Mouse (Mus musculus): ENCODE measurements at regions not wholly inside any gene's neighbourhood (a gene's known extent, or its start where the extent isn't known, plus 50 kb on each side); places are given as distances from the start of the nearest gene placed in this dataset.
"Not testable (repeated sequence)": the region's sequence is repeated elsewhere in the genome, so short reads cannot be mapped to it uniquely, and the experiment has no call there.

GRCm38 (mm10) chr5:117000770-117001201, 115.1 kb downstream of the Suds3 start:
- DNase-seq (ENCODE audit: low spot score) (no peak), ATAC-seq (ENCODE audit: extremely low read depth, insufficient number of reproducible peaks, low FRiP score, poor library complexity, severe bottlenecking) (no peak)
- no peak for TF ChIP-seq POLR2AphosphoS5 (IDR thresholded peaks at IDR 0.05; ENCODE audit: insufficient replicate concordance, low read depth, low read length)
- TF ChIP-seq TAL1 (conservative IDR thresholded peaks at IDR 0.05; ENCODE audit: low read depth, low read length) = no peak
- no peak for TF ChIP-seq CTCF (IDR thresholded peaks at IDR 0.05; ENCODE audit: low read depth, low read length)
- no peak for TF ChIP-seq GATA2 (IDR thresholded peaks at IDR 0.05; ENCODE audit: borderline replicate concordance, low read depth, low read length)
- TF ChIP-seq GATA1 (IDR thresholded peaks at IDR 0.05; ENCODE audit: borderline replicate concordance, low read length) = no peak
- Histone ChIP-seq H3K9me3 (replicated peaks) (peaks cover 77% of the 10 kb centered on the region), H3K36me3 (replicated peaks) (no peaks in the 10 kb centered on the region), H3K4me3 (ENCODE audit: low read depth, low read length) (no peak overlapping the region), H3K27me3 (ENCODE audit: insufficient read depth, low read length) (no peaks in the 10 kb centered on the region), H3K4me1 (ENCODE audit: insufficient read depth, low read depth, low read length) (no peaks in the 10 kb centered on the region)

DNA sequence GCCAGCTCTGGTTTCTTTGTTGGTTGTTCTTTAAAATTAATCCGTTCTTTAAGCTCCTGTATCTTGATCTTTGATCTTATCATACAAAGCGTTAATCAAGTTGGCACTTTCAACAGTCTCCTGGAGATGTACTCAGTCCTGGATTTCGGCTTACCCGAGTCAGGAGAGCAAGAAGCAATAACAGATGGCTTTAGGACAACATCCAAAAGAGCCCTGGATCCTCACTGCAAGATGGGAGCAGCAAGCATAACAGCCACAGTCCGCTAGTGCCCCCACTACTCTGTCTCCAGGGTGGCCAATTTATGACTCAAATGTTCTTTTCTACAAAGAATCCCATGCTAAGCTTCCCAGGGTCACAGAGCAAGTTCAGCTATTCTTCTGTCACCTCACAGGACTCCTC, 121.4 kb downstream of the Suds3 start:
- peaks cover 53% of the 10 kb centered on the region for H3K9me3 ChIP-seq (replicated peaks)
- no peaks in the 10 kb centered on the region for H3K27me3 ChIP-seq (ENCODE audit: insufficient read depth, low read length)
- DNase-seq (ENCODE audit: low spot score) (no peak), ATAC-seq (ENCODE audit: extremely low read depth, insufficient number of reproducible peaks, low FRiP score, poor library complexity, severe bottlenecking) (no peak)
- H3K4me3 ChIP-seq (ENCODE audit: low read depth, low read length) = no peak overlapping the region
- TF ChIP-seq TAL1 (conservative IDR thresholded peaks at IDR 0.05; ENCODE audit: low read depth, low read length) (no peak), POLR2AphosphoS5 (IDR thresholded peaks at IDR 0.05; ENCODE audit: insufficient replicate concordance, low read depth, low read length) (no peak), GATA1 (IDR thresholded peaks at IDR 0.05; ENCODE audit: borderline replicate concordance, low read length) (no peak), GATA2 (IDR thresholded peaks at IDR 0.05; ENCODE audit: borderline replicate concordance, low read depth, low read length) (no peak), CTCF (IDR thresholded peaks at IDR 0.05; ENCODE audit: low read depth, low read length) (no peak)
- H3K36me3 ChIP-seq (replicated peaks) = no peaks in the 10 kb centered on the region
- no peaks in the 10 kb centered on the region for H3K4me1 ChIP-seq (ENCODE audit: insufficient read depth, low read depth, low read length)

GRCm38 (mm10) chr5:116993674-116994073, 122.2 kb downstream of the Suds3 start:
- TF ChIP-seq GATA1 (IDR thresholded peaks at IDR 0.05; ENCODE audit: borderline replicate concordance, low read length) = no peak
- no peak for TF ChIP-seq GATA2 (IDR thresholded peaks at IDR 0.05; ENCODE audit: borderline replicate concordance, low read depth, low read length)
- TF ChIP-seq TAL1 (conservative IDR thresholded peaks at IDR 0.05; ENCODE audit: low read depth, low read length) = no peak
- TF ChIP-seq POLR2AphosphoS5 (IDR thresholded peaks at IDR 0.05; ENCODE audit: insufficient replicate concordance, low read depth, low read length) = no peak
- no peak for TF ChIP-seq CTCF (IDR thresholded peaks at IDR 0.05; ENCODE audit: low read depth, low read length)
- DNase-seq (ENCODE audit: low spot score) (no peak), ATAC-seq (ENCODE audit: extremely low read depth, insufficient number of reproducible peaks, low FRiP score, poor library complexity, severe bottlenecking) (no peak)
- H3K4me3 ChIP-seq (ENCODE audit: low read depth, low read length) = no peak overlapping the region
- H3K4me1 ChIP-seq (ENCODE audit: insufficient read depth, low read depth, low read length) = no peaks in the 10 kb centered on the region
- H3K36me3 ChIP-seq (replicated peaks) = no peaks in the 10 kb centered on the region
- peaks cover 48% of the 10 kb centered on the region for H3K9me3 ChIP-seq (replicated peaks)
- no peaks in the 10 kb centered on the region for H3K27me3 ChIP-seq (ENCODE audit: insufficient read depth, low read length)

GRCm38 (mm10) chr5:116991461-116991860, 124.5 kb downstream of the Suds3 start:
- no peaks in the 10 kb centered on the region for H3K4me1 ChIP-seq (ENCODE audit: insufficient read depth, low read depth, low read length)
- no peak overlapping the region for H3K4me3 ChIP-seq (ENCODE audit: low read depth, low read length)
- ATAC-seq (ENCODE audit: extremely low read depth, insufficient number of reproducible peaks, low FRiP score, poor library complexity, severe bottlenecking) (no peak), DNase-seq (ENCODE audit: low spot score) (no peak)
- peaks cover 38% of the 10 kb centered on the region for H3K9me3 ChIP-seq (replicated peaks)
- no peaks in the 10 kb centered on the region for H3K27me3 ChIP-seq (ENCODE audit: insufficient read depth, low read length)
- TF ChIP-seq TAL1 (conservative IDR thresholded peaks at IDR 0.05; ENCODE audit: low read depth, low read length) (no peak), POLR2AphosphoS5 (IDR thresholded peaks at IDR 0.05; ENCODE audit: insufficient replicate concordance, low read depth, low read length) (no peak), GATA1 (IDR thresholded peaks at IDR 0.05; ENCODE audit: borderline replicate concordance, low read length) (no peak), CTCF (IDR thresholded peaks at IDR 0.05; ENCODE audit: low read depth, low read length) (no peak), GATA2 (IDR thresholded peaks at IDR 0.05; ENCODE audit: borderline replicate concordance, low read depth, low read length) (no peak)
- no peaks in the 10 kb centered on the region for H3K36me3 ChIP-seq (replicated peaks)

GRCm38 (mm10) chr5:116971474-116971873, 144.4 kb downstream of the Suds3 start:
- H3K36me3 ChIP-seq (replicated peaks); DNase-seq (ENCODE audit: low spot score); ATAC-seq (ENCODE audit: extremely low read depth, insufficient number of reproducible peaks, low FRiP score, poor library complexity, severe bottlenecking); H3K4me3 ChIP-seq (ENCODE audit: low read depth, low read length); H3K4me1 ChIP-seq (ENCODE audit: insufficient read depth, low read depth, low read length); H3K27me3 ChIP-seq (ENCODE audit: insufficient read depth, low read length): not testable (repeated sequence)
- H3K9me3 ChIP-seq (replicated peaks) = peaks cover 48% of the 10 kb centered on the region

DNA sequence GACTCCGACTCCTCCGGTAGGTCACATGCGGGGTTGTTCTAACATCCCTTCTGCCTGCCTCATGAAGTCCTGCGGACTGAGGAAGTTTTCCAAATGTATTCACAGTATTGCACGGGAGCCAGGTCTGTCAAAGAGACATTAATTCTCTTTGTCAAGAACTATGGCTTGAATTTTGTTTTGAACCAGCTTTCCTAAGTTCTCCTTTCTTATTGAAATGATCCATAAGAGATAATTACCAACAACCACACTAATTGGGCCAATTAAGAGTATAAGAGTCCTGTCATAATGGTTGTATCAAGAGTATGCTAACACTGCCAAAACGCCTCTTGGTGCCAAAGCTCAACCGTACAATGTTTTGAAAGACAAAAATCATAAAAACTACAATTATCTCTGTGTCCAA, 151.7 kb downstream of the Suds3 start:
- TF ChIP-seq TAL1 (conservative IDR thresholded peaks at IDR 0.05; ENCODE audit: low read depth, low read length) = no peak
- TF ChIP-seq POLR2AphosphoS5 (IDR thresholded peaks at IDR 0.05; ENCODE audit: insufficient replicate concordance, low read depth, low read length) = no peak
- TF ChIP-seq GATA1 (IDR thresholded peaks at IDR 0.05; ENCODE audit: borderline replicate concordance, low read length) = no peak
- no peak for TF ChIP-seq CTCF (IDR thresholded peaks at IDR 0.05; ENCODE audit: low read depth, low read length)
- no peak for TF ChIP-seq GATA2 (IDR thresholded peaks at IDR 0.05; ENCODE audit: borderline replicate concordance, low read depth, low read length)
- no peaks in the 10 kb centered on the region for H3K36me3 ChIP-seq (replicated peaks)
- DNase-seq (ENCODE audit: low spot score) (no peak), ATAC-seq (ENCODE audit: extremely low read depth, insufficient number of reproducible peaks, low FRiP score, poor library complexity, severe bottlenecking) (no peak)
- H3K9me3 ChIP-seq (replicated peaks) = peaks cover 70% of the 10 kb centered on the region
- no peak overlapping the region for H3K4me3 ChIP-seq (ENCODE audit: low read depth, low read length)
- H3K27me3 ChIP-seq (ENCODE audit: insufficient read depth, low read length) = no peaks in the 10 kb centered on the region
- no peaks in the 10 kb centered on the region for H3K4me1 ChIP-seq (ENCODE audit: insufficient read depth, low read depth, low read length)

- Histone ChIP-seq H3K4me1 (ENCODE audit: insufficient read depth, low read depth, low read length) (no peaks in the 10 kb centered on the region), H3K4me3 (ENCODE audit: low read depth, low read length) (no peak overlapping the region), H3K27me3 (ENCODE audit: insufficient read depth, low read length) (no peaks in the 10 kb centered on the region), H3K9me3 (replicated peaks) (peaks cover 76% of the 10 kb centered on the region), H3K36me3 (replicated peaks) (no peaks in the 10 kb centered on the region)
- no peak for DNase-seq (ENCODE audit: low spot score)
- no peak for ATAC-seq (ENCODE audit: extremely low read depth, insufficient number of reproducible peaks, low FRiP score, poor library complexity, severe bottlenecking)
- TF ChIP-seq GATA2 (IDR thresholded peaks at IDR 0.05; ENCODE audit: borderline replicate concordance, low read depth, low read length) (no peak), CTCF (IDR thresholded peaks at IDR 0.05; ENCODE audit: low read depth, low read length) (no peak), GATA1 (IDR thresholded peaks at IDR 0.05; ENCODE audit: borderline replicate concordance, low read length) (no peak), TAL1 (conservative IDR thresholded peaks at IDR 0.05; ENCODE audit: low read depth, low read length) (no peak), POLR2AphosphoS5 (IDR thresholded peaks at IDR 0.05; ENCODE audit: insufficient replicate concordance, low read depth, low read length) (no peak)
Observed at GRCm38 (mm10) chr5:116963106-116963505, 152.8 kb downstream of the Suds3 start.

Measured in G1E (cell line).